In genomic region chr7:126427323-126427860, GRCm38 (mm10) we compare ENCODE assay signal across 15 mouse cellular contexts. TPM values are rescaled to one million over a fixed set of nuclear protein-coding genes. Genes with fewer than 3 reads are reported as not detected.
DNase-seq lines count a peak whose midpoint lies in the region; ATAC-seq and TF ChIP-seq lines count a peak whose summit lies in the region.
"Had no signal": no experiment of that assay in that cellular context is flagged by ENCODE, and none has a peak within 500 bp of the region (broad histone marks: within the 10 kb centered on the region; RNA-seq: fewer than 3 reads in every experiment).

No protein-coding gene starts in this region.

- H3K27me3 ChIP-seq in intestine, embryonic 14.5 days (replicated peaks; ENCODE audit: control insufficient read depth, insufficient read depth, low read length) = no peaks in the 10 kb centered on the region
- H3K27me3 ChIP-seq in intestine, postnatal 0 days (replicated peaks; ENCODE audit: control insufficient read depth, insufficient read depth, low read length) = no peaks in the 10 kb centered on the region
- H3K27me3 ChIP-seq in stomach, embryonic 15.5 days (replicated peaks) = no peaks in the 10 kb centered on the region
- H3K27me3 ChIP-seq in stomach, postnatal 0 days (ENCODE audit: control insufficient read depth, insufficient read depth, low read length) = no peaks in the 10 kb centered on the region
- H3K27me3 ChIP-seq in embryonic facial prominence, embryonic 13.5 days = no peaks in the 10 kb centered on the region
- H3K27me3 ChIP-seq: heart, embryonic 12.5 days; intestine, embryonic 15.5 days had no signal

- no peaks in the 10 kb centered on the region for H3K36me3 ChIP-seq in intestine, embryonic 14.5 days (ENCODE audit: control insufficient read depth, insufficient read depth, low read length)
- peaks cover 9% of the 10 kb centered on the region; the same call in 1 of the 2 replicates for H3K36me3 ChIP-seq in intestine, postnatal 0 days (ENCODE audit: control insufficient read depth, insufficient read depth)
- H3K36me3 ChIP-seq in stomach, embryonic 15.5 days = 0 out of 2 replicates have a peak, but pooled peaks cover under 1% of the 10 kb centered on the region
- H3K36me3 ChIP-seq in stomach, postnatal 0 days (ENCODE audit: control insufficient read depth, insufficient read depth, low read length) = no peaks in the 10 kb centered on the region; the same call in 1 of the 2 replicates
- H3K36me3 ChIP-seq in embryonic facial prominence, embryonic 13.5 days = peaks cover 13% of the 10 kb centered on the region; the same call in 1 of the 2 replicates
- H3K36me3 ChIP-seq: intestine, embryonic 15.5 days had no signal

- no peak overlapping the region for H3K4me3 ChIP-seq in intestine, embryonic 14.5 days (ENCODE audit: low read depth, low read length)
- no peak overlapping the region for H3K4me3 ChIP-seq in intestine, postnatal 0 days (ENCODE audit: low read depth, low read length)
- H3K4me3 ChIP-seq in stomach, embryonic 15.5 days (replicated peaks) = no peak overlapping the region
- H3K4me3 ChIP-seq in stomach, postnatal 0 days (ENCODE audit: low read depth, low read length) = no peak overlapping the region
- no peak overlapping the region for H3K4me3 ChIP-seq in embryonic facial prominence, embryonic 13.5 days

- TF ChIP-seq EP300 in stomach, postnatal 0 days (optimal IDR thresholded peaks at IDR 0.05) = no peak

- ATAC-seq in intestine, embryonic 14.5 days (replicated peaks; ENCODE audit: low FRiP score, low TSS enrichment, low read depth) = no peak
- ATAC-seq in intestine, postnatal 0 days = no peak
- ATAC-seq in stomach, embryonic 15.5 days (ENCODE audit: insufficient read depth, low FRiP score, low read depth) = no peak
- ATAC-seq in stomach, postnatal 0 days (ENCODE audit: low FRiP score, low TSS enrichment) = no peak
- no peak for ATAC-seq in embryonic facial prominence, embryonic 13.5 days (ENCODE audit: insufficient number of reproducible peaks, insufficient read depth, low FRiP score, low TSS enrichment, low read depth)

- H3K4me2 ChIP-seq in intestine, embryonic 14.5 days (ENCODE audit: low read length) = no peak overlapping the region
- no peak overlapping the region for H3K4me2 ChIP-seq in intestine, postnatal 0 days (replicated peaks; ENCODE audit: low read depth)
- H3K4me2 ChIP-seq in stomach, embryonic 15.5 days = 0 out of 2 replicates have a peak overlapping the region, but pooled peaks have one; percentile 81
- no peak overlapping the region for H3K4me2 ChIP-seq in stomach, postnatal 0 days (replicated peaks; ENCODE audit: low read depth)
- peak overlapping the region; percentile 80; the same call in 1 of the 2 replicates for H3K4me2 ChIP-seq in embryonic facial prominence, embryonic 13.5 days

- peak overlapping the region; percentile 95; the same call in 1 of the 2 replicates for H3K27ac ChIP-seq in intestine, embryonic 14.5 days (ENCODE audit: low read depth)
- no peak overlapping the region for H3K27ac ChIP-seq in intestine, postnatal 0 days (ENCODE audit: low read depth, low read length)
- no peak overlapping the region for H3K27ac ChIP-seq in stomach, embryonic 15.5 days
- no peak overlapping the region for H3K27ac ChIP-seq in stomach, postnatal 0 days (replicated peaks)
- no peak overlapping the region for H3K27ac ChIP-seq in embryonic facial prominence, embryonic 13.5 days

- intact Hi-C loops in gastrocnemius, postnatal 36 days (cut with DNase I) = no loop called here

- TF ChIP-seq CTCF in intestine, postnatal 0 days (IDR thresholded peaks at IDR 0.05; ENCODE audit: low read depth) = no peak
- TF ChIP-seq CTCF in stomach, postnatal 0 days (IDR thresholded peaks at IDR 0.05; ENCODE audit: low read depth) = no peak

- H3K9me3 ChIP-seq in intestine, embryonic 14.5 days (ENCODE audit: control insufficient read depth, low read length) = no peaks in the 10 kb centered on the region
- H3K9me3 ChIP-seq in intestine, postnatal 0 days (ENCODE audit: control insufficient read depth) = no peaks in the 10 kb centered on the region
- no peaks in the 10 kb centered on the region; the same call in 1 of the 2 replicates for H3K9me3 ChIP-seq in stomach, embryonic 15.5 days
- no peaks in the 10 kb centered on the region for H3K9me3 ChIP-seq in stomach, postnatal 0 days (ENCODE audit: control insufficient read depth, low read length)
- no peaks in the 10 kb centered on the region for H3K9me3 ChIP-seq in embryonic facial prominence, embryonic 13.5 days
- H3K9me3 ChIP-seq: intestine, embryonic 15.5 days had no signal

- peaks cover 12% of the 10 kb centered on the region for H3K4me1 ChIP-seq in intestine, embryonic 14.5 days (replicated peaks; ENCODE audit: control insufficient read depth, insufficient read depth, low read length)
- peaks cover 5% of the 10 kb centered on the region; the same call in 1 of the 2 replicates for H3K4me1 ChIP-seq in intestine, postnatal 0 days (replicated peaks; ENCODE audit: control insufficient read depth, insufficient read depth, low read length)
- peaks cover 13% of the 10 kb centered on the region for H3K4me1 ChIP-seq in stomach, embryonic 15.5 days
- peaks cover 5% of the 10 kb centered on the region; the same call in 1 of the 2 replicates for H3K4me1 ChIP-seq in stomach, postnatal 0 days (replicated peaks; ENCODE audit: control insufficient read depth, insufficient read depth)
- H3K4me1 ChIP-seq in embryonic facial prominence, embryonic 13.5 days = peaks cover 17% of the 10 kb centered on the region

- no peak for DNase-seq in intestine, embryonic 14.5 days (ENCODE audit: low spot score)
- no peak for DNase-seq in stomach, postnatal 0 days (ENCODE audit: low spot score)
- peak; percentile 68 for DNase-seq in yolk sac, embryonic 10.5 days (ENCODE audit: low spot score)
- no peak for DNase-seq in gastrocnemius, postnatal 36 days
- no peak for DNase-seq in ovary, postnatal 10 days (ENCODE audit: low spot score)
- DNase-seq: adrenal gland, postnatal 14 days; cerebellum, postnatal 14 days; lung, postnatal 36 days; right cerebral cortex, adult 18-20 months had no signal

- WGBS in intestine, embryonic 14.5 days = 48% methylated on average over 12 of the region's 13 CpGs
- 53% methylated on average over 12 of the region's 13 CpGs for WGBS in intestine, postnatal 0 days
- WGBS in stomach, embryonic 15.5 days = 51% methylated on average over 12 of the region's 13 CpGs
- 47% methylated on average over 12 of the region's 13 CpGs for WGBS in stomach, postnatal 0 days
- 59% methylated on average over 12 of the region's 13 CpGs for WGBS in embryonic facial prominence, embryonic 13.5 days

- H3K9ac ChIP-seq in intestine, embryonic 14.5 days (ENCODE audit: low read length) = no peak overlapping the region
- no peak overlapping the region for H3K9ac ChIP-seq in intestine, postnatal 0 days (ENCODE audit: low read depth, low read length)
- no peak overlapping the region for H3K9ac ChIP-seq in stomach, embryonic 15.5 days
- no peak overlapping the region for H3K9ac ChIP-seq in stomach, postnatal 0 days (ENCODE audit: low read length)
- no peak overlapping the region for H3K9ac ChIP-seq in embryonic facial prominence, embryonic 13.5 days

RNA-seq across cellular contexts. Expression of gene Rabep2, which starts 1.2 kb away (rescaled TPM):
- polyA plus RNA-seq in intestine, embryonic 14.5 days (2014; fragmentation: Nextera tagmentation; extraction: Ambion mirVana) = 24.6 and 27.6 TPM in 2 replicates
- 15.1 and 17.0 TPM in 2 replicates for polyA plus RNA-seq in intestine, postnatal 0 days (2015; fragmentation: Nextera tagmentation; extraction: Ambion mirVana)
- polyA plus RNA-seq in stomach, embryonic 15.5 days (2015; fragmentation: Nextera tagmentation; extraction: Ambion mirVana) = 27.4 and 27.9 TPM in 2 replicates
- polyA plus RNA-seq in stomach, postnatal 0 days (2015; fragmentation: Nextera tagmentation; extraction: Ambion mirVana) = 19.4 and 20.7 TPM in 2 replicates
- polyA plus RNA-seq in embryonic facial prominence, embryonic 13.5 days (2015; fragmentation: Nextera tagmentation; extraction: Ambion mirVana) = 30.8 and 34.0 TPM in 2 replicates
- 10 to 100 TPM; 13.8 to 14.0 TPM for total RNA-seq in gastrocnemius, postnatal 36 days (2021)

RNA-seq across cellular contexts. Expression of gene Cd19, which starts 12.7 kb away (rescaled TPM):
- not detected in 2 replicates for polyA plus RNA-seq in intestine, embryonic 14.5 days (2014; fragmentation: Nextera tagmentation; extraction: Ambion mirVana)
- polyA plus RNA-seq in intestine, postnatal 0 days (2015; fragmentation: Nextera tagmentation; extraction: Ambion mirVana) = 0.07 and 0.09 TPM in 2 replicates
- polyA plus RNA-seq in stomach, embryonic 15.5 days (2015; fragmentation: Nextera tagmentation; extraction: Ambion mirVana) = 0.36 and 0.44 TPM in 2 replicates
- 0.08 and 0.17 TPM in 2 replicates for polyA plus RNA-seq in stomach, postnatal 0 days (2015; fragmentation: Nextera tagmentation; extraction: Ambion mirVana)
- polyA plus RNA-seq in embryonic facial prominence, embryonic 13.5 days (2015; fragmentation: Nextera tagmentation; extraction: Ambion mirVana) = 0.37 TPM in 1 of 2 replicates, not detected in the other
- not detected for total RNA-seq in gastrocnemius, postnatal 36 days (2021)
- total RNA-seq: layer of hippocampus, postnatal 14 days had no signal
- polyA plus RNA-seq: heart, embryonic 12.5 days; intestine, embryonic 15.5 days had no signal

RNA-seq across cellular contexts. Expression of gene Nfatc2ip, which starts 30.9 kb away (rescaled TPM):
- 2.3 and 2.6 TPM in 2 replicates for polyA plus RNA-seq in intestine, embryonic 14.5 days (2014; fragmentation: Nextera tagmentation; extraction: Ambion mirVana)
- 1.9 and 2.1 TPM in 2 replicates for polyA plus RNA-seq in intestine, postnatal 0 days (2015; fragmentation: Nextera tagmentation; extraction: Ambion mirVana)
- 2.3 and 2.7 TPM in 2 replicates for polyA plus RNA-seq in stomach, embryonic 15.5 days (2015; fragmentation: Nextera tagmentation; extraction: Ambion mirVana)
- 1.1 and 1.3 TPM in 2 replicates for polyA plus RNA-seq in stomach, postnatal 0 days (2015; fragmentation: Nextera tagmentation; extraction: Ambion mirVana)
- 2.9 and 3.1 TPM in 2 replicates for polyA plus RNA-seq in embryonic facial prominence, embryonic 13.5 days (2015; fragmentation: Nextera tagmentation; extraction: Ambion mirVana)
- 1 to 10 TPM; 2.2 to 3.5 TPM for total RNA-seq in gastrocnemius, postnatal 36 days (2021)

RNA-seq across cellular contexts. Expression of gene Atp2a1, which starts 35.5 kb away (rescaled TPM):
- polyA plus RNA-seq in intestine, embryonic 14.5 days (2014; fragmentation: Nextera tagmentation; extraction: Ambion mirVana) = 0.16 TPM in 1 of 2 replicates, not detected in the other
- 0.05 and 0.24 TPM in 2 replicates for polyA plus RNA-seq in intestine, postnatal 0 days (2015; fragmentation: Nextera tagmentation; extraction: Ambion mirVana)
- 1.7 and 5.7 TPM in 2 replicates for polyA plus RNA-seq in stomach, embryonic 15.5 days (2015; fragmentation: Nextera tagmentation; extraction: Ambion mirVana)
- polyA plus RNA-seq in stomach, postnatal 0 days (2015; fragmentation: Nextera tagmentation; extraction: Ambion mirVana) = 0.59 and 1.8 TPM in 2 replicates
- polyA plus RNA-seq in embryonic facial prominence, embryonic 13.5 days (2015; fragmentation: Nextera tagmentation; extraction: Ambion mirVana) = 7.9 and 11.5 TPM in 2 replicates
- over 10,000 TPM; 23,125 to 24,213 TPM for total RNA-seq in gastrocnemius, postnatal 36 days (2021)

RNA-seq across cellular contexts. Expression of gene Sh2b1, which starts 47.8 kb away (rescaled TPM):
- polyA plus RNA-seq in intestine, embryonic 14.5 days (2014; fragmentation: Nextera tagmentation; extraction: Ambion mirVana) = 40.9 and 41.4 TPM in 2 replicates
- 23.6 and 23.8 TPM in 2 replicates for polyA plus RNA-seq in intestine, postnatal 0 days (2015; fragmentation: Nextera tagmentation; extraction: Ambion mirVana)
- polyA plus RNA-seq in stomach, embryonic 15.5 days (2015; fragmentation: Nextera tagmentation; extraction: Ambion mirVana) = 39.2 and 44.4 TPM in 2 replicates
- polyA plus RNA-seq in stomach, postnatal 0 days (2015; fragmentation: Nextera tagmentation; extraction: Ambion mirVana) = 20.0 and 24.0 TPM in 2 replicates
- polyA plus RNA-seq in embryonic facial prominence, embryonic 13.5 days (2015; fragmentation: Nextera tagmentation; extraction: Ambion mirVana) = 53.4 and 57.8 TPM in 2 replicates
- total RNA-seq in gastrocnemius, postnatal 36 days (2021) = 10 to 100 TPM; 36.8 to 43.4 TPM

Comparison
In these comparisons a context has a peak if more than half of its experiments do, and no peak if none do; other contexts are left out.
1. H3K4me2 ChIP-seq: peak in stomach, embryonic 15.5 days (single experiment) and embryonic facial prominence, embryonic 13.5 days (single experiment); none in intestine, embryonic 14.5 days (single experiment), intestine, postnatal 0 days (single experiment) and stomach, postnatal 0 days (single experiment).